Mouse (Mus musculus): ENCODE data around the gene Olfml1. TPM values are rescaled to one million over a fixed set of nuclear protein-coding genes. Genes with fewer than 3 reads are reported as not detected.

Gene Olfml1
- polyA plus RNA-seq, 1 experiment from 2014 or later, result 6.8 TPM

GRCm38 (mm10) chr7:107620137-107620536, 52.9 kb downstream of the Olfml1 start:
- Histone ChIP-seq H3K4me1 (replicated peaks) (no peaks in the 10 kb centered on the region; the same call in 1 of the 2 replicates), H3K36me3 (no peaks in the 10 kb centered on the region), H3K4me3 (no peak overlapping the region), H3K4me2 (no peak overlapping the region), H3K27ac (no peak overlapping the region), H3K9ac (no peak overlapping the region), H3K27me3 (no peaks in the 10 kb centered on the region), H3K9me3 (replicated peaks) (no peaks in the 10 kb centered on the region)
- no peak for ATAC-seq (replicated peaks; ENCODE audit: insufficient number of reproducible peaks, insufficient read depth, low FRiP score, low read depth)
- WGBS, result 69% methylated on average over 3 of the region's 3 CpGs

- Histone ChIP-seq H3K9me3 (replicated peaks) (no peaks in the 10 kb centered on the region), H3K4me3 (no peak overlapping the region), H3K4me1 (replicated peaks) (no peaks in the 10 kb centered on the region), H3K9ac (no peak overlapping the region), H3K27me3 (no peaks in the 10 kb centered on the region), H3K36me3 (no peaks in the 10 kb centered on the region), H3K4me2 (no peak overlapping the region), H3K27ac (no peak overlapping the region)
- ATAC-seq (replicated peaks; ENCODE audit: insufficient number of reproducible peaks, insufficient read depth, low FRiP score, low read depth), result no peak
- WGBS, result 44% methylated on average over 3 of the region's 3 CpGs
These were observed 57.2 kb downstream of the Olfml1 start for GRCm38 (mm10) chr7:107624432-107624831.

GRCm38 (mm10) chr7:107625061-107625460, 57.8 kb downstream of the Olfml1 start, which contains the start of gene 5330417H12Rik:
Gene 5330417H12Rik, minus strand, starts transcription at chr7:107625161.
- no peak for ATAC-seq (replicated peaks; ENCODE audit: insufficient number of reproducible peaks, insufficient read depth, low FRiP score, low read depth)
- 81% methylated on average over 2 of the region's 2 CpGs for WGBS
- no peaks in the 10 kb centered on the region for H3K9me3 ChIP-seq (replicated peaks)

GRCm38 (mm10) chr7:107625781-107626180, 58.5 kb downstream of the Olfml1 start:
- ATAC-seq (replicated peaks; ENCODE audit: insufficient number of reproducible peaks, insufficient read depth, low FRiP score, low read depth), result no peak
- Histone ChIP-seq H3K4me3 (no peak overlapping the region), H3K9ac (no peak overlapping the region), H3K27ac (no peak overlapping the region), H3K9me3 (replicated peaks) (no peaks in the 10 kb centered on the region), H3K27me3 (no peaks in the 10 kb centered on the region), H3K36me3 (no peaks in the 10 kb centered on the region), H3K4me2 (no peak overlapping the region), H3K4me1 (replicated peaks) (no peaks in the 10 kb centered on the region)
- 75% methylated on average over 6 of the region's 6 CpGs for WGBS

More at GRCm38 (mm10) chr7:107625061-107625460, 57.8 kb downstream of the Olfml1 start, which contains the start of gene 5330417H12Rik:
- no peak within 1 kb of the TSS for H3K9ac ChIP-seq
- no peak within 1 kb of the TSS for H3K4me2 ChIP-seq
- H3K4me1 ChIP-seq (replicated peaks), result no peaks in the 10 kb centered on the region
- no peaks in the 10 kb centered on the region for H3K36me3 ChIP-seq
- H3K27ac ChIP-seq, result no peak within 1 kb of the TSS
- H3K27me3 ChIP-seq, result no peaks in the 10 kb centered on the region
- no peak within 1 kb of the TSS for H3K4me3 ChIP-seq

DNA sequence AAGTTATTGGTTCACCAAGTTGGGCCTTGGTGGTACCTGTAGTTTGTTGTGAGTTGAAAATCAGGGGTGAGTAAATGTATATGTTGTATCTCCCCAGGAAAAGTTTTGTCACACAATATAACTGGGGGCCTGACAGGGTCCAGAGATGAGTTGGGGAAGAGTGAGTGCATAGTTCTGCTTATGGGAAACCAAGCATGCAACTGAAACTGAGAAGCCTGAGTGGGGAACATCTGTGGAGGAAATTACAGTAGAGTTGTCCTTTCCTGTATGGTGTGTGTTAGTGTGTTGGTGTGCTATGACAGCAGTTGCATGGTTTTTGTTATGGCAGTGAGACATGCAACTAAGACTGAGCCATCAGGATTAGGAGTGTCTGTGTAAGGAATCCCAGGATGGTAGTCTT, 61.1 kb downstream of the Olfml1 start:
- Histone ChIP-seq H3K36me3 (no peaks in the 10 kb centered on the region), H3K4me3 (no peak overlapping the region), H3K9ac (no peak overlapping the region)

GRCm38 (mm10) chr7:107633201-107633600, 66.0 kb downstream of the Olfml1 start:
- Histone ChIP-seq H3K9me3 (replicated peaks) (no peaks in the 10 kb centered on the region), H3K36me3 (no peaks in the 10 kb centered on the region), H3K4me3 (no peak overlapping the region), H3K4me2 (no peak overlapping the region), H3K9ac (no peak overlapping the region), H3K27ac (no peak overlapping the region), H3K27me3 (no peaks in the 10 kb centered on the region), H3K4me1 (replicated peaks) (no peaks in the 10 kb centered on the region)
- ATAC-seq (replicated peaks; ENCODE audit: insufficient number of reproducible peaks, insufficient read depth, low FRiP score, low read depth), result no peak
- 87% methylated on average over 4 of the region's 4 CpGs for WGBS

More for the DNA sequence above, 61.1 kb downstream of the Olfml1 start:
- H3K27ac ChIP-seq, result no peak overlapping the region
- H3K9me3 ChIP-seq (replicated peaks), result no peaks in the 10 kb centered on the region
- no peaks in the 10 kb centered on the region for H3K4me1 ChIP-seq (replicated peaks)
- no peak for ATAC-seq (replicated peaks; ENCODE audit: insufficient number of reproducible peaks, insufficient read depth, low FRiP score, low read depth)
- H3K27me3 ChIP-seq, result no peaks in the 10 kb centered on the region
- H3K4me2 ChIP-seq, result no peak overlapping the region

DNA sequence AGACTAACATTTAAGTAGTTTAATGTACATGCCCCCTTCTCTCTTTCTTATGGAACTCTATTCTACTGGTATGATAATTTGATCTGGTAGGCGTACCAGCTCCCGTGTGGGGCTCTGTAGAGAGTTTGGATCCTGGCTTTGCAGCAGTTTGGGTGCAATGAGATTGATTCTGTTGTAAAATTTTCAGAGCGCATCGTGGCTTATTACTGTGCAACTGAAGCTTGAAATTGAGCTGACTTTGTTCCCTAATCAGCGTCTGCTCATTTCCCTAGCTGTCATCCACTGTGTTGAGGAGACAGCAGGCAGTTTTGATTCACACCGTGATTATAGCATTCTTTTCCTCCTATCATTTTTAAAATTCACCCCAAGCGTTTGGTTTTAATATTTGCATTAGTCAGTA, 70.2 kb downstream of the Olfml1 start:
- Histone ChIP-seq H3K27ac (no peak overlapping the region), H3K36me3 (no peaks in the 10 kb centered on the region), H3K4me2 (no peak overlapping the region), H3K4me1 (replicated peaks) (no peaks in the 10 kb centered on the region), H3K9ac (no peak overlapping the region), H3K27me3 (no peaks in the 10 kb centered on the region), H3K4me3 (no peak overlapping the region), H3K9me3 (replicated peaks) (no peaks in the 10 kb centered on the region)
- no peak for ATAC-seq (replicated peaks; ENCODE audit: insufficient number of reproducible peaks, insufficient read depth, low FRiP score, low read depth)
- 76% methylated on average over 7 of the region's 7 CpGs for WGBS

DNA sequence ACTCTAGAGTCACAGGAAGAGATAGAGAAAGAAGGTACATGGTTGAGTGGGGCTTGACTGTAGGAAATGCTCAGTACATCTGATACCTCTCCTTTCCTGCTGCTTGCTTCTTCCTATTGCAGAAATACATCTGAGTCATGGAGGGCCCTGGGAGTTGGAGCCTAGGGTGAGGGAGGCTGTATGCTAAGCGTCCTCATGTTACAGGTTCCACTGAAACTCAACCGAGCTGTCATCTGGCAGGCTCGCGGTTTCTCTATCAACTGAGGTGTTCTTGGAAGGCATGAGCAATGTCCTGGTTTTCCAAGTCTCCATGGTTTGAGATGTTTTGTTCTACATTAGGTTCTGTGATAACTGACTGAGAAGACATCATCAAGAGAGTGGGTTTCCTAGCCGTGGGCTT, 70.8 kb downstream of the Olfml1 start:
- H3K4me2 ChIP-seq, result no peak overlapping the region
- H3K4me1 ChIP-seq (replicated peaks), result no peaks in the 10 kb centered on the region
- no peak for ATAC-seq (replicated peaks; ENCODE audit: insufficient number of reproducible peaks, insufficient read depth, low FRiP score, low read depth)
- H3K4me3 ChIP-seq, result no peak overlapping the region
- H3K27me3 ChIP-seq, result no peaks in the 10 kb centered on the region
- 68% methylated on average over 5 of the region's 5 CpGs for WGBS
- no peak overlapping the region for H3K27ac ChIP-seq
- no peaks in the 10 kb centered on the region for H3K9me3 ChIP-seq (replicated peaks)
- no peak overlapping the region for H3K9ac ChIP-seq
- H3K36me3 ChIP-seq, result no peaks in the 10 kb centered on the region

Other genes starting within 250 kb of the Olfml1 start
- 0.31 and 0.86 TPM in 2 replicates for gene Syt9, start 196.7 kb upstream of the Olfml1 start, polyA plus RNA-seq (2015; fragmentation: Nextera tagmentation; extraction: Ambion mirVana)
- gene Ppfibp2, start 27.8 kb downstream of the Olfml1 start, polyA plus RNA-seq (2015; fragmentation: Nextera tagmentation; extraction: Ambion mirVana), result 4.4 and 5.2 TPM in 2 replicates
- not detected in 2 replicates for gene 5330417H12Rik, start 57.7 kb downstream of the Olfml1 start, polyA plus RNA-seq (2015; fragmentation: Nextera tagmentation; extraction: Ambion mirVana)
- 0.72 and 0.81 TPM in 2 replicates for gene Cyb5r2, start 190.6 kb downstream of the Olfml1 start, polyA plus RNA-seq (2015; fragmentation: Nextera tagmentation; extraction: Ambion mirVana)
- gene Ovch2, start 233.8 kb downstream of the Olfml1 start, polyA plus RNA-seq (2015; fragmentation: Nextera tagmentation; extraction: Ambion mirVana), result not detected in 2 replicates
- gene Olfr467, start 244.8 kb downstream of the Olfml1 start, polyA plus RNA-seq (2015; fragmentation: Nextera tagmentation; extraction: Ambion mirVana), result not detected in 2 replicates